Mouse (Mus musculus): ENCODE measurements at regions not wholly inside any gene's neighbourhood (a gene's known extent, or its start where the extent isn't known, plus 50 kb on each side); places are given as distances from the start of the nearest gene placed in this dataset.

- TF ChIP-seq POLR2A (IDR thresholded peaks at IDR 0.05; ENCODE audit: low read depth, low read length) (no peak), CTCF (conservative IDR thresholded peaks at IDR 0.05; ENCODE audit: insufficient read depth, insufficient read length, low read depth, low read length) (no peak)
Measured at GRCm38 (mm10) chr1:112355816-112356215, 491.1 kb upstream of the Dsel start.

Data from kidney, adult 2 months (tissue).